In genomic region chr2:25243342-25243741, GRCm38 (mm10) we compare ENCODE assay signal across 12 mouse cellular contexts. TPM values are rescaled to one million over a fixed set of nuclear protein-coding genes. Genes with fewer than 3 reads are reported as not detected.
DNase-seq lines count a peak whose midpoint lies in the region; ATAC-seq and TF ChIP-seq lines count a peak whose summit lies in the region.
"Had no signal": no experiment of that assay in that cellular context is flagged by ENCODE, and none has a peak within 500 bp of the region (broad histone marks: within the 10 kb centered on the region; RNA-seq: fewer than 3 reads in every experiment).

No protein-coding gene starts in this region.

- no peak for ATAC-seq in kidney, embryonic 15.5 days (replicated peaks; ENCODE audit: low FRiP score)
- no peak for ATAC-seq in forebrain, embryonic 12.5 days (ENCODE audit: low FRiP score)
- no peak for ATAC-seq in hindbrain, postnatal 0 days
- ATAC-seq in neural tube, embryonic 13.5 days (ENCODE audit: low read depth): no peak
- ATAC-seq: liver, postnatal 0 days had no signal

- H3K9me3 ChIP-seq in kidney, embryonic 15.5 days (replicated peaks): no peaks in the 10 kb centered on the region
- no peaks in the 10 kb centered on the region for H3K9me3 ChIP-seq in forebrain, embryonic 12.5 days
- H3K9me3 ChIP-seq in hindbrain, postnatal 0 days (ENCODE audit: low read length): no peaks in the 10 kb centered on the region
- H3K9me3 ChIP-seq in neural tube, embryonic 13.5 days: no peaks in the 10 kb centered on the region

- peaks cover 33% of the 10 kb centered on the region for H3K4me1 ChIP-seq in kidney, embryonic 15.5 days
- peaks cover 31% of the 10 kb centered on the region for H3K4me1 ChIP-seq in forebrain, embryonic 12.5 days
- peaks cover 12% of the 10 kb centered on the region for H3K4me1 ChIP-seq in hindbrain, postnatal 0 days (ENCODE audit: insufficient read depth, low read length)
- peaks cover 33% of the 10 kb centered on the region for H3K4me1 ChIP-seq in neural tube, embryonic 13.5 days (replicated peaks)

- H3K9ac ChIP-seq in kidney, embryonic 15.5 days: peak overlapping the region; percentile 63; the same call in 1 of the 2 replicates
- peak overlapping the region; percentile 77; the same call in 1 of the 2 replicates for H3K9ac ChIP-seq in forebrain, embryonic 12.5 days
- H3K9ac ChIP-seq in hindbrain, postnatal 0 days (replicated peaks; ENCODE audit: low read length): peak overlapping the region; percentile 73; the same call in 1 of the 2 replicates
- peak overlapping the region; percentile 87 for H3K9ac ChIP-seq in neural tube, embryonic 13.5 days
- H3K9ac ChIP-seq: liver, postnatal 0 days had no signal

- H3K4me3 ChIP-seq in kidney, embryonic 15.5 days (replicated peaks): peak overlapping the region; percentile 62; the same call in 1 of the 2 replicates
- no peak overlapping the region for H3K4me3 ChIP-seq in forebrain, embryonic 12.5 days (replicated peaks)
- H3K4me3 ChIP-seq in hindbrain, postnatal 0 days (ENCODE audit: low read length): peak overlapping the region; percentile 56
- H3K4me3 ChIP-seq in neural tube, embryonic 13.5 days: peak overlapping the region; percentile 67

- no peak for TF ChIP-seq CTCF in hindbrain, postnatal 0 days (IDR thresholded peaks at IDR 0.05; ENCODE audit: low read depth)

- peaks cover 28% of the 10 kb centered on the region for H3K27me3 ChIP-seq in kidney, embryonic 15.5 days
- peaks cover 26% of the 10 kb centered on the region for H3K27me3 ChIP-seq in forebrain, embryonic 12.5 days
- H3K27me3 ChIP-seq in hindbrain, postnatal 0 days (ENCODE audit: insufficient read depth, low read length): no peaks in the 10 kb centered on the region
- H3K27me3 ChIP-seq in neural tube, embryonic 13.5 days: peaks cover 11% of the 10 kb centered on the region; the same call in 1 of the 2 replicates

- 79% methylated on average over 8 of the region's 8 CpGs for WGBS in kidney, embryonic 15.5 days
- WGBS in forebrain, embryonic 12.5 days: 82% methylated on average over 8 of the region's 8 CpGs
- 78% methylated on average over 8 of the region's 8 CpGs for WGBS in hindbrain, postnatal 0 days
- 77% methylated on average over 8 of the region's 8 CpGs for WGBS in neural tube, embryonic 13.5 days

- no peak for DNase-seq in kidney, postnatal 25 days
- DNase-seq in hindbrain, postnatal 0 days (ENCODE audit: low spot score): no peak
- DNase-seq in lung, adult 18-20 months: no peak
- no peak for DNase-seq in layer of hippocampus, postnatal 10 days (ENCODE audit: low spot score in 2 of 2)
- DNase-seq in urinary bladder, postnatal 25 days (ENCODE audit: low spot score): no peak
- DNase-seq: adrenal gland, adult 2 months; gastrocnemius, postnatal 36 days; heart, postnatal 36 days; liver, postnatal 0 days had no signal

- no peak overlapping the region for H3K27ac ChIP-seq in kidney, embryonic 15.5 days
- no peak overlapping the region for H3K27ac ChIP-seq in forebrain, embryonic 12.5 days
- no peak overlapping the region for H3K27ac ChIP-seq in hindbrain, postnatal 0 days
- no peak overlapping the region for H3K27ac ChIP-seq in neural tube, embryonic 13.5 days (replicated peaks)

- H3K36me3 ChIP-seq in kidney, embryonic 15.5 days: peaks cover 25% of the 10 kb centered on the region
- H3K36me3 ChIP-seq in forebrain, embryonic 12.5 days (replicated peaks): peaks cover 29% of the 10 kb centered on the region
- peaks cover 5% of the 10 kb centered on the region; the same call in 1 of the 2 replicates for H3K36me3 ChIP-seq in hindbrain, postnatal 0 days (ENCODE audit: insufficient read depth, low read length)
- H3K36me3 ChIP-seq in neural tube, embryonic 13.5 days: peaks cover 41% of the 10 kb centered on the region

- peak overlapping the region; percentile 99; the same call in 1 of the 2 replicates for H3K4me2 ChIP-seq in kidney, embryonic 15.5 days
- H3K4me2 ChIP-seq in forebrain, embryonic 12.5 days: peak overlapping the region; percentile 97
- peak overlapping the region; percentile 88 for H3K4me2 ChIP-seq in hindbrain, postnatal 0 days (ENCODE audit: low read depth, low read length)
- H3K4me2 ChIP-seq in neural tube, embryonic 13.5 days: peak overlapping the region; percentile 85

RNA-seq across cellular contexts. Expression of gene Cysrt1, which starts 1.1 kb away (rescaled TPM):
- 0.51 and 0.55 TPM in 2 replicates for polyA plus RNA-seq in kidney, embryonic 15.5 days (2015; fragmentation: Nextera tagmentation; extraction: Ambion mirVana)
- polyA plus RNA-seq in forebrain, embryonic 12.5 days (2016; fragmentation: Nextera tagmentation; extraction: Ambion mirVana): not detected in 2 replicates
- total RNA-seq in hindbrain, postnatal 0 days (2014; rRNA removed): 0.47 TPM in 1 of 2 replicates, not detected in the other
- 0.24 and 0.44 TPM in 2 replicates for polyA plus RNA-seq in hindbrain, postnatal 0 days (2015; fragmentation: Nextera tagmentation; extraction: Ambion mirVana)
- 0.22 TPM in 1 of 2 replicates, not detected in the other for polyA plus RNA-seq in neural tube, embryonic 13.5 days (2015; fragmentation: Nextera tagmentation; extraction: Ambion mirVana)
- total RNA-seq in layer of hippocampus, postnatal 10 days (2021): not detected
- total RNA-seq: adrenal gland, adult 2 months; gastrocnemius, postnatal 36 days; heart, postnatal 36 days had no signal
- polyA plus RNA-seq: adrenal gland, adult 2 months; liver, postnatal 0 days had no signal

RNA-seq across cellular contexts. Expression of gene Rnf208, which starts 1.3 kb away (rescaled TPM):
- polyA plus RNA-seq in kidney, embryonic 15.5 days (2015; fragmentation: Nextera tagmentation; extraction: Ambion mirVana): 20.7 and 21.8 TPM in 2 replicates
- 30.2 and 37.9 TPM in 2 replicates for polyA plus RNA-seq in forebrain, embryonic 12.5 days (2016; fragmentation: Nextera tagmentation; extraction: Ambion mirVana)
- 156 and 170 TPM in 2 replicates for total RNA-seq in hindbrain, postnatal 0 days (2014; rRNA removed)
- polyA plus RNA-seq in hindbrain, postnatal 0 days (2015; fragmentation: Nextera tagmentation; extraction: Ambion mirVana): 197 and 219 TPM in 2 replicates
- 83.0 and 91.6 TPM in 2 replicates for polyA plus RNA-seq in neural tube, embryonic 13.5 days (2015; fragmentation: Nextera tagmentation; extraction: Ambion mirVana)
- 100 to 1,000 TPM; 212 to 216 TPM for total RNA-seq in layer of hippocampus, postnatal 10 days (2021)

RNA-seq across cellular contexts. Expression of gene AL732309.1, which starts 3.3 kb away (rescaled TPM):
- polyA plus RNA-seq in kidney, embryonic 15.5 days (2015; fragmentation: Nextera tagmentation; extraction: Ambion mirVana): 5.3 and 5.4 TPM in 2 replicates
- 4.2 and 6.0 TPM in 2 replicates for polyA plus RNA-seq in forebrain, embryonic 12.5 days (2016; fragmentation: Nextera tagmentation; extraction: Ambion mirVana)
- total RNA-seq in hindbrain, postnatal 0 days (2014; rRNA removed): 8.7 and 9.7 TPM in 2 replicates
- polyA plus RNA-seq in hindbrain, postnatal 0 days (2015; fragmentation: Nextera tagmentation; extraction: Ambion mirVana): 2.3 and 2.6 TPM in 2 replicates
- polyA plus RNA-seq in neural tube, embryonic 13.5 days (2015; fragmentation: Nextera tagmentation; extraction: Ambion mirVana): 5.3 and 5.4 TPM in 2 replicates
- total RNA-seq in layer of hippocampus, postnatal 10 days (2021): 1 to 10 TPM in 1 of 2 experiments, under 1 TPM in 1; 0.45 to 4.0 TPM

RNA-seq across cellular contexts. Expression of gene Rnf224, which starts 6.8 kb away (rescaled TPM):
- polyA plus RNA-seq in kidney, embryonic 15.5 days (2015; fragmentation: Nextera tagmentation; extraction: Ambion mirVana): 0.31 and 0.41 TPM in 2 replicates
- polyA plus RNA-seq in forebrain, embryonic 12.5 days (2016; fragmentation: Nextera tagmentation; extraction: Ambion mirVana): not detected in 2 replicates
- total RNA-seq in hindbrain, postnatal 0 days (2014; rRNA removed): not detected in 2 replicates
- polyA plus RNA-seq in hindbrain, postnatal 0 days (2015; fragmentation: Nextera tagmentation; extraction: Ambion mirVana): not detected in 2 replicates
- not detected in 2 replicates for polyA plus RNA-seq in neural tube, embryonic 13.5 days (2015; fragmentation: Nextera tagmentation; extraction: Ambion mirVana)
- total RNA-seq in layer of hippocampus, postnatal 10 days (2021): not detected
- total RNA-seq: adrenal gland, adult 2 months; gastrocnemius, postnatal 36 days; heart, postnatal 36 days had no signal
- polyA plus RNA-seq: adrenal gland, adult 2 months; liver, postnatal 0 days had no signal

RNA-seq across cellular contexts. Expression of gene Slc34a3, which starts 9.2 kb away (rescaled TPM):
- polyA plus RNA-seq in kidney, embryonic 15.5 days (2015; fragmentation: Nextera tagmentation; extraction: Ambion mirVana): 0.78 and 0.99 TPM in 2 replicates
- polyA plus RNA-seq in forebrain, embryonic 12.5 days (2016; fragmentation: Nextera tagmentation; extraction: Ambion mirVana): not detected in 2 replicates
- total RNA-seq in hindbrain, postnatal 0 days (2014; rRNA removed): not detected in 2 replicates
- polyA plus RNA-seq in hindbrain, postnatal 0 days (2015; fragmentation: Nextera tagmentation; extraction: Ambion mirVana): not detected in 2 replicates
- polyA plus RNA-seq in neural tube, embryonic 13.5 days (2015; fragmentation: Nextera tagmentation; extraction: Ambion mirVana): not detected in 2 replicates
- total RNA-seq in layer of hippocampus, postnatal 10 days (2021): not detected
- total RNA-seq: adrenal gland, adult 2 months; gastrocnemius, postnatal 36 days; heart, postnatal 36 days had no signal
- polyA plus RNA-seq: adrenal gland, adult 2 months; liver, postnatal 0 days had no signal
